Mouse (Mus musculus) embryonic facial prominence, embryonic 14.5 days (tissue): Measurements from ENCODE around the gene Gm21173. TPM values are rescaled to one million over a fixed set of nuclear protein-coding genes. Genes with fewer than 3 reads are reported as not detected.
"Not testable (repeated sequence)": the region's sequence is repeated elsewhere in the genome, so short reads cannot be mapped to it uniquely, and the experiment has no call there.

Experiments
- ATAC-seq: fragments of 200-750 bp; cut with Nextera tagmentation; 2 replicates; pipeline ENCODE4 v1.8.0; 2017; ENCODE audit warnings: low read depth, moderate number of reproducible peaks, moderate TSS enrichment
- DNase-seq: peaks from one replicate; pipeline ENCODE4 v3.0.0-alpha.2; 2015; ENCODE audit warnings: low spot score
- H3K27ac ChIP-seq: fragments of 300-500 bp; sonication (generic); replicated peaks from 2 replicates; pipeline ENCODE4 v1.5.1; 2014; ENCODE audit warnings: low read depth, mild to moderate bottlenecking, low read length, moderate library complexity
- H3K27me3 ChIP-seq: fragments of 300-500 bp; sonication (generic); replicated peaks from 2 replicates; pipeline ENCODE4 v1.6.1; 2014; ENCODE audit warnings: low read length; ENCODE audit not compliant: control insufficient read depth, insufficient read depth
- H3K36me3 ChIP-seq: fragments of 300-500 bp; sonication (generic); 2 replicates; pipeline ENCODE4 v1.6.1; 2014; ENCODE audit warnings: low read length, mixed read lengths; ENCODE audit not compliant: control insufficient read depth, insufficient read depth
- H3K4me1 ChIP-seq: fragments of 300-500 bp; sonication (generic); 2 replicates; pipeline ENCODE4 v1.6.1; 2014; ENCODE audit warnings: antibody characterized with exemption, low read length; ENCODE audit not compliant: control insufficient read depth, insufficient read depth
- H3K4me2 ChIP-seq: fragments of 300-500 bp; sonication (generic); 2 replicates; pipeline ENCODE4 v1.6.1; 2014; ENCODE audit warnings: low read depth, mild to moderate bottlenecking, low read length, moderate library complexity, mixed read lengths
- H3K4me3 ChIP-seq: fragments of 300-500 bp; sonication (generic); 2 replicates; pipeline ENCODE4 v1.5.1; 2014; ENCODE audit warnings: low read depth, mild to moderate bottlenecking, low read length
- H3K9ac ChIP-seq: fragments of 300-500 bp; sonication (generic); 2 replicates; pipeline ENCODE4 v1.6.1; 2014; ENCODE audit warnings: low read depth, mild to moderate bottlenecking, low read length, moderate library complexity, mixed read lengths
- H3K9me3 ChIP-seq: fragments of 300-500 bp; sonication (generic); 2 replicates; pipeline ENCODE4 v1.6.1; 2016; ENCODE audit warnings: low read length; ENCODE audit not compliant: control insufficient read depth
- WGBS: fragments of 180-500 bp; shearing (Covaris S2); extraction: QIAGEN DNeasy Blood & Tissue Kit; methylation state at CpG from one replicate; pipeline ENCODE4 v1.1.7; 2014; 5-methylcytosine and 5-hydroxymethylcytosine counted together
- polyA plus RNA-seq: library from polyadenylated mRNA; unstranded; fragments of >200 nt; fragmentation: Nextera tagmentation; extraction: Ambion mirVana; gene quantifications from 2 replicates; pipeline ENCODE4 v1.2.1, GENCODE M21; 2014

The Gm21173 gene
- polyA plus RNA-seq: not detected in 2 replicates

DNA sequence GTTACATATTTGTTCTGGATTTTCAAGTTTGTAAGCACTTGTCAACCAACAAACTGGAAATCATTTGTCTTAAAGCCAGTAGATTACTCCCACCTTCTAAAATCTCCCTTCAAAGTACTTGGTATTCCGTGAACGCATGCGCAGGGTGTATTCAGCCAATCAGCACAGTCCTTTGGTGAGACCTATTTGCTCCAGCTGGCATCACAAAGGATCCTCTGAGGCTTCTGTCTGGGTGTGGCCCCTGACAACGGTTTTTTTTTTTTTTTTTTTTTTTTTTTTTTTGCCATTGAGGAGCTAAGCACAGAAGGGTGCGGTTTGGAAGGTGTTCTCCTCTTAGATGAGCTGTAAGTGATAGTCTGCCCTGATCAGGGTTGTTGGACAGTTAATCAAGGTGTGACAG, at the start of gene Gm21173:
Gm21173 (plus strand) TSS at position 301 of the 400 bp plus-strand sequence.
- H3K27me3 ChIP-seq, H3K4me3 ChIP-seq, H3K4me2 ChIP-seq, H3K9me3 ChIP-seq, H3K4me1 ChIP-seq, H3K36me3 ChIP-seq, H3K27ac ChIP-seq, ATAC-seq, DNase-seq, H3K9ac ChIP-seq: not testable (repeated sequence)
- WGBS: no CpG with 5 or more reads among the region's 5 CpGs
